Mouse (Mus musculus) lung, embryonic 14.5 days (tissue): ENCODE results near the gene Cd180. TPM values are rescaled to one million over a fixed set of nuclear protein-coding genes. Genes with fewer than 3 reads are reported as not detected.
A peak's percentile ranks its signal among the peaks of the same experiment; 100 is the strongest.

ENCODE experiments used
- ATAC-seq: fragments of 200-750 bp; cut with Nextera tagmentation; 2 replicates; pipeline ENCODE4 v1.8.0; 2017; ENCODE audit warnings: mild to moderate bottlenecking, moderate TSS enrichment, moderate library complexity; ENCODE audit not compliant: insufficient read depth
- DNase-seq: peaks from one replicate; pipeline ENCODE4 v3.0.0-alpha.2; 2015
- H3K27ac ChIP-seq: fragments of 300-500 bp; sonication (generic); 2 replicates; pipeline ENCODE4 v1.5.1; 2014; ENCODE audit warnings: low read depth, mild to moderate bottlenecking, moderate library complexity
- H3K27me3 ChIP-seq: fragments of 300-500 bp; sonication (generic); 2 replicates; pipeline ENCODE4 v1.6.1; 2014; ENCODE audit warnings: low read length, control low read depth; ENCODE audit not compliant: insufficient read depth
- H3K36me3 ChIP-seq: fragments of 300-500 bp; sonication (generic); 2 replicates; pipeline ENCODE4 v1.6.1; 2014; ENCODE audit warnings: control low read depth; ENCODE audit not compliant: insufficient read depth
- H3K4me1 ChIP-seq: fragments of 300-500 bp; sonication (generic); 2 replicates; pipeline ENCODE4 v1.6.1; 2014; ENCODE audit warnings: antibody characterized with exemption, control low read depth; ENCODE audit not compliant: insufficient read depth
- H3K4me2 ChIP-seq: fragments of 300-500 bp; sonication (generic); 2 replicates; pipeline ENCODE4 v1.6.1; 2014; ENCODE audit warnings: mild to moderate bottlenecking
- H3K4me3 ChIP-seq: fragments of 300-500 bp; sonication (generic); 2 replicates; pipeline ENCODE4 v1.5.1; 2014; ENCODE audit warnings: low read depth, low read length
- H3K9ac ChIP-seq: fragments of 300-500 bp; sonication (generic); 2 replicates; pipeline ENCODE4 v1.6.1; 2014
- H3K9me3 ChIP-seq: fragments of 300-500 bp; sonication (generic); 2 replicates; pipeline ENCODE4 v1.6.1; 2016; ENCODE audit warnings: low read depth, low read length, control low read depth
- CTCF ChIP-seq: IDR thresholded peaks from 2 replicates; pipeline ENCODE4 v1.5.1; 2016; ENCODE audit warnings: antibody characterized with exemption, low read depth
- WGBS: fragments of 180-500 bp; shearing (Covaris S2); extraction: QIAGEN DNeasy Blood & Tissue Kit; methylation state at CpG from one replicate; pipeline ENCODE4 v1.1.7; 2014; 5-methylcytosine and 5-hydroxymethylcytosine counted together
- polyA plus RNA-seq: library from polyadenylated mRNA; unstranded; fragments of >200 nt; fragmentation: Nextera tagmentation; extraction: Ambion mirVana; gene quantifications from 2 replicates; pipeline ENCODE4 v1.2.1, GENCODE M21; 2014

Gene Cd180
- polyA plus RNA-seq, 1 experiment from 2014 or later: 0.84 TPM

DNA sequence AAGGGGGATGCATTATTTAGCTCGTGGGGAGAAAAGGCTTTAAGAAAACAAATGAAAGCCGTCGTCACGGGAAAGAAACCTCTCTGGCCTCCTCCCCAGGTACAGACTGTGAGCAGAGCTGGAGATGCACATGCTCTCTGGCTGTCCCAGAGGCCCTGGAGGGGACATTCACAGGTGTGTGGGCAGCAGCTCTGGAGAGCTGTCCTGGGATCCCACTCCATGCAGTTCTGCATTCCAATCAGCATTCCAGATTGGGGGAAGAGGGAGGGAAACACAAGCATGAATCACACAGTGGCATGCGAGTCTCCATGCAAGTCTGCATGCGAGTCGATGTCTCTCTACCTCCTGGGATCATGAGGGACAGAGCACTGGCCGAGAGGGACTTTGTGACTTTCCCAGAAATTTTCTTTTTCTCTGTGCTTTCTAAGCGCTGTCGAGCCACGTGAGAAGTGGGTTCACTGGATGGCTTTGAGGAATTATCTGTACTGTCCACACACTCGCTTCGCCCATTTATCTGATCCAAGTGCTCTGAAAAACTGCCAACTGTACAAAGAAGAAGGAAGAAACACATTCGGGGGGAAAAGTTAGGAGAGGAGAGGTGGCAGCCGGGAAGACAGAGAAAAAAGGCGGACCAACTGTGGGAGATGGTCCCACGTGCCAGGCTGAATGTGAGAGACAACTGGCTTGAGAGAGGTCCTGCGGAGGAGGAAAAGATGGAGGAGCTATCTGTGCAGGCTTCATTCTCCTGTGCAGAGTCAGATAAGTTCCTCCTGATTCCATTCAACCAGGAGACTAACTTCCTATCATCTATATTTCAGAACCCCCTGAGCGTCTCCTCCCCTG lies 60.6 kb downstream of the Cd180 start:
- DNase-seq (peak; percentile 15), ATAC-seq (peak; percentile 28; the same call in 1 of the 2 replicates)
- Histone ChIP-seq H3K27ac (no peak overlapping the region), H3K27me3 (no peaks in the 10 kb centered on the region), H3K36me3 (peaks cover 45% of the 10 kb centered on the region), H3K4me3 (no peak overlapping the region), H3K9me3 (no peaks in the 10 kb centered on the region), H3K9ac (no peak overlapping the region), H3K4me1 (no peaks in the 10 kb centered on the region), H3K4me2 (no peak overlapping the region)
- WGBS: 57% methylated on average over 19 of the region's 19 CpGs
- no peak for TF ChIP-seq CTCF

DNA sequence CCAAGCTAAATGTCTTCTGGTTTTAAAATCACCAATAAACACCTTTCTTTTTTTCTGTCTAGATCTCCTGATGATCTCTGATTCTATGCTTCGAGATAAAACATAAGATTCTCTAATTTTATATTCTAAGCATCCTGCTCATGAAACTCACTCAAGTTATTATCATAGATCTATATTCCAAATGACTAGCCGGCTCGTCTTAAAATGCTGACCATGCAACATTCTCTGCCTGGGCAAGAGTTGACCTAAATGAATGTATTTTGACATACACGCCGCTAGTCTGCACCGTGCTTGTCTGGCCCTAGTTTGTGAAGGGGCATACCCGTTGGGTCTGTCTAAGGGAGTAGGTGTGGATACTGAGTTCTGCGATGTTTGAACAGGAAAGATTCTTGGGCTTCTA lies 61.8 kb downstream of the Cd180 start:
- no peaks in the 10 kb centered on the region for H3K9me3 ChIP-seq
- WGBS: 92% methylated on average over 8 of the region's 8 CpGs

DNA sequence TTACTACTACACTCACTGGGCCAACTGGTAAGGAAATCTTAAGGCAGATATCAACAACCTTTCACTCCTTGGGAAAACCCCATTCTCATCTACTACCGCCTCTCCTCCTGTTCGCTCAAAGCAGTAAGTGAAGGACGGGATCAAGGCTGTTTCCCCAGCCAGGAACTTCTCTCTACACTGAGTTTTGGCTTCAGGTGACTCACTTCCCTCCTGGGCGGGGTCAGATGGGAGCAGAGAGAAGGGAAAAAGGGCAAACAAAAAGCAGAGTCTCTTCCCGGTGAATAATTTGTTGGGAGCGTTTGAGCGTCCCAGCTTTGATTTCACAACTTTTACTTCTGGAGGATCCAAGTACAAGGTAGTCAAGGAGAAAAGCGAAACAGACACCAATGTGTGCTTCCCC lies 62.7 kb downstream of the Cd180 start:
- ATAC-seq (no peak), DNase-seq (no peak)
- Histone ChIP-seq H3K4me1 (no peaks in the 10 kb centered on the region), H3K9me3 (no peaks in the 10 kb centered on the region), H3K9ac (no peak overlapping the region), H3K27ac (no peak overlapping the region), H3K4me3 (no peak overlapping the region), H3K27me3 (no peaks in the 10 kb centered on the region), H3K4me2 (no peak overlapping the region), H3K36me3 (peaks cover 37% of the 10 kb centered on the region)
- 84% methylated on average over 8 of the region's 8 CpGs for WGBS
- TF ChIP-seq CTCF: no peak

More for the DNA sequence above, 61.8 kb downstream of the Cd180 start:
- H3K4me2 ChIP-seq: no peak overlapping the region
- no peak for TF ChIP-seq CTCF
- ATAC-seq (no peak), DNase-seq (no peak)
- H3K36me3 ChIP-seq: peaks cover 38% of the 10 kb centered on the region
- H3K27ac ChIP-seq: no peak overlapping the region
- no peak overlapping the region for H3K9ac ChIP-seq
- H3K4me1 ChIP-seq: no peaks in the 10 kb centered on the region
- H3K4me3 ChIP-seq: no peak overlapping the region
- H3K27me3 ChIP-seq: no peaks in the 10 kb centered on the region

DNA sequence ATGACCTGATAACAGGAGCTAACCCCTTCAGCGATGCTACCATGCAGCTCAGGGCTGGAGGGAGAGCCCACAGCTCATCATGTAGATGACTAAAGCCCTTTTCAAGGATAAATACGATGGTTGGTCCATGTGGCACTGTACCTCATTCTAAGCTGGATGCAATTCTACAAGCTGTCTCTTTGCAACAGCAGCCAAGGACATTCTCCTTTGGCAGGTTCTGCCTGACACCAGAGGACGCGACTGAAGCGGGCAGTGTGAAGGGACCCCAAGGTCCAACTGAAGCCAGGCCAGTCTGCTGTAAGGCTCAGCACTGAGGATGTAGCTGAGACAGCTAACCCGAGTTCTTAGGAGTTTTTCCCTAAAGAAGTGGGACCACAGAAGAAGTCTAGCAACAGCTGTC lies 64.7 kb downstream of the Cd180 start:
- DNase-seq (no peak), ATAC-seq (no peak)
- 90% methylated on average over 6 of the region's 6 CpGs for WGBS
- Histone ChIP-seq H3K27ac (no peak overlapping the region), H3K4me2 (no peak overlapping the region), H3K9ac (no peak overlapping the region), H3K4me1 (no peaks in the 10 kb centered on the region), H3K27me3 (no peaks in the 10 kb centered on the region), H3K9me3 (no peaks in the 10 kb centered on the region), H3K4me3 (no peak overlapping the region), H3K36me3 (peaks cover 39% of the 10 kb centered on the region)
- no peak for TF ChIP-seq CTCF

DNA sequence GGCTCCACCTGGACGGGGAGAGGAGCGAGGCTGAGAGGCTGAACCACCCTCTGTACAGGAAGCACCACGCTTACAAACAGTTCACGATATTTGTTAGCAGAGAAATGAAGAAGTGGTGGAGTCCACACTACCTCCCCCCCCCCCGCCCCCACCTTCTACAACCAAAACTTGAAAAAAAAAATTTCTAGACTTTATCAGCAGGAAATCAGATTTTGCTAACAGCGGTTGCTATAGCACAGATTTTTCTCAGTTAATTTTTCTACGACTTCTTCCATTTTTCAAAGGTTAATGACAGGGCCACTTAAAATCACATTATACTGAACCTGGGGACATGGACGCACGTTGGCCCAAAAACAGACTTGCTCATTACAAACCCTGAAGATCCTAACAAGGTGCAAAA lies 68.1 kb downstream of the Cd180 start:
- no peak for TF ChIP-seq CTCF
- H3K4me2 ChIP-seq: no peak overlapping the region
- ATAC-seq: no peak
- H3K36me3 ChIP-seq: peaks cover 59% of the 10 kb centered on the region
- no peak overlapping the region for H3K4me3 ChIP-seq
- H3K9me3 ChIP-seq: no peaks in the 10 kb centered on the region
- 71% methylated on average over 9 of the region's 9 CpGs for WGBS
- H3K4me1 ChIP-seq: no peaks in the 10 kb centered on the region
- no peak overlapping the region for H3K9ac ChIP-seq
- H3K27ac ChIP-seq: no peak overlapping the region
- no peaks in the 10 kb centered on the region for H3K27me3 ChIP-seq
- DNase-seq: no peak

DNA sequence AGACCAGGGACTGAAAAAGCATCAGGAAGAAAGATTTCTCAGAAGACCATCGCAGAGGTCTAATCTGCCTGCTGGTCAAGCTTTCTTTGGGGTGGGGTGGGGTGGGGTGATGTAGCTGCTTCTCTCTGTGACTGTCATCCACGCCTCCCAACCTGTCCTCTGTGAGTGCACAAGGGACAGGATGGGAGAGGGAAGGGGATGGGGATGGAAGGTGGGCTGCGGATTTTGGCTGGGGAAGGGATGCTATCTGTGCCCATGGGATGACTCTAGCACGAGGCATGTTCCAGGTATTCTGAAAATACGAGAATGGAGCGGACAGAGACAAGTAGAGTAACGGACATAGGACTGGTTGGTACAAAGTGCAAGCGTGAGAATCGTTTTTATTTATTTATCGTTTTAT lies 68.8 kb downstream of the Cd180 start:
- no peak overlapping the region for H3K27ac ChIP-seq
- H3K9ac ChIP-seq: no peak overlapping the region
- no peak overlapping the region for H3K4me2 ChIP-seq
- no peaks in the 10 kb centered on the region for H3K9me3 ChIP-seq
- TF ChIP-seq CTCF: no peak
- 91% methylated on average over 10 of the region's 10 CpGs for WGBS
- H3K27me3 ChIP-seq: no peaks in the 10 kb centered on the region
- H3K4me3 ChIP-seq: no peak overlapping the region
- ATAC-seq (no peak), DNase-seq (no peak)
- peaks cover 57% of the 10 kb centered on the region for H3K36me3 ChIP-seq
- no peaks in the 10 kb centered on the region for H3K4me1 ChIP-seq

- no peak for ATAC-seq
- Histone ChIP-seq H3K36me3 (peaks cover 51% of the 10 kb centered on the region), H3K27me3 (no peaks in the 10 kb centered on the region), H3K4me3 (no peak overlapping the region), H3K4me1 (no peaks in the 10 kb centered on the region), H3K9me3 (no peaks in the 10 kb centered on the region), H3K4me2 (no peak overlapping the region), H3K27ac (no peak overlapping the region), H3K9ac (no peak overlapping the region)
- DNase-seq: no peak
- no peak for TF ChIP-seq CTCF
- WGBS: 55% methylated on average over 1 of the region's 1 CpGs
Measured at GRCm38 (mm10) chr13:102764218-102764617, 70.9 kb downstream of the Cd180 start.

- no peak overlapping the region for H3K27ac ChIP-seq
- DNase-seq: no peak
- H3K4me1 ChIP-seq: no peaks in the 10 kb centered on the region
- H3K9me3 ChIP-seq: no peaks in the 10 kb centered on the region
- WGBS: 92% methylated on average over 11 of the region's 11 CpGs
- H3K27me3 ChIP-seq: no peaks in the 10 kb centered on the region
- no peak overlapping the region for H3K4me2 ChIP-seq
- ATAC-seq: no peak
- TF ChIP-seq CTCF: no peak
- no peak overlapping the region for H3K4me3 ChIP-seq
- peaks cover 47% of the 10 kb centered on the region for H3K36me3 ChIP-seq
- H3K9ac ChIP-seq: no peak overlapping the region
Measured at GRCm38 (mm10) chr13:102765216-102765615, 71.9 kb downstream of the Cd180 start.
